Mouse (Mus musculus) neural tube, embryonic 11.5 days (tissue): Measurements from ENCODE around the gene Aprt. TPM values are rescaled to one million over a fixed set of nuclear protein-coding genes. Genes with fewer than 3 reads are reported as not detected.

ENCODE experiments used
- ATAC-seq: fragments of 200-750 bp; cut with Nextera tagmentation; 2 replicates; pipeline ENCODE4 v1.8.0; 2017; ENCODE audit warnings: moderate number of reproducible peaks, mild to moderate bottlenecking, moderate TSS enrichment, moderate library complexity; ENCODE audit not compliant: insufficient read depth, low FRiP score, low TSS enrichment
- DNase-seq: peaks from one replicate; pipeline ENCODE4 v3.0.0-alpha.2; 2015; ENCODE audit warnings: low spot score
- H3K27ac ChIP-seq: fragments of 300-500 bp; sonication (generic); 2 replicates; pipeline ENCODE4 v1.5.1; 2014; ENCODE audit warnings: low read depth, mild to moderate bottlenecking, low read length
- H3K27me3 ChIP-seq: fragments of 300-500 bp; sonication (generic); 2 replicates; pipeline ENCODE4 v1.6.1; 2014; ENCODE audit warnings: mild to moderate bottlenecking, low read length, mixed read lengths; ENCODE audit not compliant: control insufficient read depth, insufficient read depth
- H3K36me3 ChIP-seq: fragments of 300-500 bp; sonication (generic); 2 replicates; pipeline ENCODE4 v1.6.1; 2014; ENCODE audit warnings: mild to moderate bottlenecking, low read length, moderate library complexity, mixed read lengths; ENCODE audit not compliant: control insufficient read depth, insufficient read depth
- H3K4me1 ChIP-seq: fragments of 300-500 bp; sonication (generic); 2 replicates; pipeline ENCODE4 v1.6.1; 2014; ENCODE audit warnings: low read length, mixed read lengths; ENCODE audit not compliant: control insufficient read depth, insufficient read depth
- H3K4me2 ChIP-seq: fragments of 300-500 bp; sonication (generic); 2 replicates; pipeline ENCODE4 v1.6.1; 2014; ENCODE audit warnings: low read depth, mild to moderate bottlenecking, moderate library complexity
- H3K4me3 ChIP-seq: fragments of 300-500 bp; sonication (generic); 2 replicates; pipeline ENCODE4 v1.5.1; 2014; ENCODE audit warnings: low read depth, low read length
- H3K9ac ChIP-seq: fragments of 300-500 bp; sonication (generic); 2 replicates; pipeline ENCODE4 v1.6.1; 2014; ENCODE audit warnings: mild to moderate bottlenecking, low read length
- H3K9me3 ChIP-seq: fragments of 300-500 bp; sonication (generic); 2 replicates; pipeline ENCODE4 v1.6.1; 2016; ENCODE audit warnings: low read length; ENCODE audit not compliant: control insufficient read depth
- WGBS: fragments of 180-500 bp; shearing (Covaris S2); extraction: QIAGEN DNeasy Blood & Tissue Kit; methylation state at CpG from one replicate; pipeline ENCODE4 v1.1.7; 2014; 5-methylcytosine and 5-hydroxymethylcytosine counted together
- polyA plus RNA-seq: library from polyadenylated mRNA; unstranded; fragments of >200 nt; fragmentation: Nextera tagmentation; extraction: Ambion mirVana; gene quantifications from 2 replicates; pipeline ENCODE4 v1.2.1, GENCODE M21; 2014

Aprt gene
- polyA plus RNA-seq, 1 experiment from 2014 or later = 243 TPM

- no peak overlapping the region for H3K27ac ChIP-seq
- no peak overlapping the region for H3K4me2 ChIP-seq
- peaks cover 23% of the 10 kb centered on the region for H3K36me3 ChIP-seq
- no peaks in the 10 kb centered on the region for H3K9me3 ChIP-seq
- WGBS = 93% methylated on average over 17 of the region's 17 CpGs
- ATAC-seq = no peak
- H3K4me3 ChIP-seq = no peak overlapping the region
- DNase-seq = no peak
- H3K4me1 ChIP-seq = peaks cover 30% of the 10 kb centered on the region
- H3K9ac ChIP-seq = no peak overlapping the region
- H3K27me3 ChIP-seq = no peaks in the 10 kb centered on the region
Measured at GRCm38 (mm10) chr8:122571750-122572267, 4.9 kb downstream of the Aprt start.

DNA sequence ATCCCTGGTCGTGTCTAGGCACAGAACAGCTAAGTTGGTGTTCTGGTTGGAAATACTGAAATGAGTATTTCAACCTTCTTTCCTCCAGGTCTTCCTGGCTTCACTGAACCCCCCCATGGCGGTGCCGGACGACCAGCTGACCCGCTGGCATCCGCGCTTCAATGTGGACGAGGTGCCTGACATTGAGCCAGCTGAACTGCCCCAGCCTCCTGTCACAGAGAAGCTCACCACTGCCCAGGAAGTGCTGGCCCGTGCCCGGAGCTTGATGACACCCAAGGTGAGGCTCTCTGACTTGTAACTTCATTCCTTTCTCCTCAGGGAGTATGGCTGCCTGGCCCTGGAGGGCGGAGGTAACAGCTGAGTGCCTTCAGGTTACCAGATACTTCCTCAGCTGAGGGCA lies 5.6 kb downstream of the Aprt start:
- no peak for DNase-seq
- 95% methylated on average over 11 of the region's 11 CpGs for WGBS
- Histone ChIP-seq H3K4me1 (peaks cover 32% of the 10 kb centered on the region), H3K4me2 (no peak overlapping the region), H3K27ac (no peak overlapping the region), H3K9me3 (no peaks in the 10 kb centered on the region), H3K9ac (no peak overlapping the region), H3K27me3 (no peaks in the 10 kb centered on the region), H3K36me3 (peaks cover 23% of the 10 kb centered on the region), H3K4me3 (0 out of 2 replicates have a peak overlapping the region, but pooled peaks have one; percentile 6)
- ATAC-seq = no peak

- no peak for DNase-seq
- Histone ChIP-seq H3K36me3 (peaks cover 23% of the 10 kb centered on the region), H3K4me2 (no peak overlapping the region), H3K4me3 (no peak overlapping the region), H3K9me3 (no peaks in the 10 kb centered on the region), H3K27me3 (no peaks in the 10 kb centered on the region), H3K4me1 (peaks cover 23% of the 10 kb centered on the region), H3K27ac (no peak overlapping the region), H3K9ac (no peak overlapping the region)
- no peak for ATAC-seq
- WGBS = 98% methylated on average over 16 of the region's 16 CpGs
Measured at GRCm38 (mm10) chr8:122569996-122570395, 6.7 kb downstream of the Aprt start.

- H3K27ac ChIP-seq = no peak overlapping the region
- peaks cover 20% of the 10 kb centered on the region for H3K4me1 ChIP-seq
- DNase-seq (no peak), ATAC-seq (no peak)
- peak overlapping the region; percentile 94 for H3K4me3 ChIP-seq
- no peaks in the 10 kb centered on the region for H3K27me3 ChIP-seq
- peak overlapping the region; percentile 88 for H3K4me2 ChIP-seq
- 69% methylated on average over 9 of the region's 9 CpGs for WGBS
- no peaks in the 10 kb centered on the region for H3K9me3 ChIP-seq
- H3K36me3 ChIP-seq = peaks cover 23% of the 10 kb centered on the region
- peak overlapping the region; percentile 85 for H3K9ac ChIP-seq
Measured at GRCm38 (mm10) chr8:122569329-122569728, 7.4 kb downstream of the Aprt start.

- WGBS = 10% methylated on average over 10 of the region's 10 CpGs
- DNase-seq (no peak), ATAC-seq (no peak)
- no peak overlapping the region for H3K27ac ChIP-seq
- peaks cover 23% of the 10 kb centered on the region for H3K36me3 ChIP-seq
- peaks cover 20% of the 10 kb centered on the region for H3K4me1 ChIP-seq
- H3K27me3 ChIP-seq = no peaks in the 10 kb centered on the region
- H3K4me3 ChIP-seq = peak overlapping the region; percentile 94
- H3K9me3 ChIP-seq = no peaks in the 10 kb centered on the region
- peak overlapping the region; percentile 85 for H3K9ac ChIP-seq
- peak overlapping the region; percentile 88 for H3K4me2 ChIP-seq
Measured at GRCm38 (mm10) chr8:122568881-122569309, 7.8 kb downstream of the Aprt start.

DNA sequence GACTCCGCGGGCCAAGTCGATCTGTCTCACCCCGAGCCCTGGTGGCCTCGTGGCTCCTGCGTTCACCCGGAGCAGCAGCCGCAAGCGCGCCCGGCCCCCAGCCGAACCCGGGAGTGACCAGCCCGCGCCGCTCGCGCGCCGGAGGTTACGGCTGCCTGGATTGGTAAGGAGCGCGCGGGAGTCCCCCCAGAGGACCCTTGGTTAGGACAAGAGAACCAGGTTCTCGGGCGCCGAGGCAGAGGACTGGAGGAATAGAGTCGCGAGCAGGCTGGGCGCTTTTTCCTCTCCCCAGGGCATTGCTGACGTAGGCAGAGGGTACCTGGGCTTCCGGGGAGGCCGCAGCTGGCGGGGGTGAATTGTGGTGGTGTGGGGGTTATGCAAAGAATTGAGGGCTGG lies 8.6 kb downstream of the Aprt start:
- Histone ChIP-seq H3K36me3 (peaks cover 23% of the 10 kb centered on the region), H3K9ac (peak overlapping the region; percentile 85), H3K27ac (peak overlapping the region; percentile 76; the same call in 1 of the 2 replicates), H3K4me2 (peak overlapping the region; percentile 88), H3K27me3 (no peaks in the 10 kb centered on the region), H3K4me3 (peak overlapping the region; percentile 94), H3K4me1 (peaks cover 20% of the 10 kb centered on the region), H3K9me3 (no peaks in the 10 kb centered on the region)
- DNase-seq (no peak), ATAC-seq (peak; percentile 51)
- 0% methylated on average over 34 of the region's 34 CpGs for WGBS

GRCm38 (mm10) chr8:122567361-122568108 lies 9.2 kb downstream of the Aprt start, which contains the start of gene Cdt1:
Gene Cdt1, plus strand, starts transcription at chr8:122568015.
- peaks cover 20% of the 10 kb centered on the region for H3K4me1 ChIP-seq
- peaks cover 21% of the 10 kb centered on the region for H3K36me3 ChIP-seq
- no peaks in the 10 kb centered on the region for H3K27me3 ChIP-seq
- peak; percentile 89 for ATAC-seq
- peak within 1 kb of the TSS; percentile 85 for H3K9ac ChIP-seq
- DNase-seq = peak; percentile 98
- WGBS = under 1% methylated on average over 62 of the region's 62 CpGs
- peak within 1 kb of the TSS; percentile 88 for H3K4me2 ChIP-seq
- H3K27ac ChIP-seq = peak within 1 kb of the TSS; percentile 90
- H3K9me3 ChIP-seq = no peaks in the 10 kb centered on the region
- H3K4me3 ChIP-seq = peak within 1 kb of the TSS; percentile 94

DNA sequence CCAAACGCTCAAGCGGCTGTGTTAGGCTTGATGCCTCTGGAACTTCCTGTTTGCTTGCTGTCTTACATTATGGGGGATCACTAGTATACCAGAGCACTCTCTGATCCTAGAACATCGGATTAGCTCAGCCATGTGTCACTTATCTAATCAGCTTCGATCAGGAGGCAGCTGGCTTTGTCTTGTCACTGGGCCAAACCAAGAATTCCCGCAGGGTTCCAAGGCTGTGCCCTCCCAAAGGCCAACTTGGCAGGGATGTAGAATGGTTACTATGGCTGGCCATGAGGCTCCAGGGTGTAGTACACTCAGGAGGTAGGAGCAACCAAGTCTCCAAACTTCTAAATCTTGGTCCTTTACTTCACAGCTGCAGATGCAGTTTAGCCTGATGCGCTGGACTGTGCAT lies 9.9 kb downstream of the Aprt start:
- 60% methylated on average over 6 of the region's 6 CpGs for WGBS
- H3K4me1 ChIP-seq = peaks cover 20% of the 10 kb centered on the region
- H3K9ac ChIP-seq = peak overlapping the region; percentile 85
- H3K9me3 ChIP-seq = no peaks in the 10 kb centered on the region
- H3K4me2 ChIP-seq = peak overlapping the region; percentile 88
- H3K4me3 ChIP-seq = peak overlapping the region; percentile 94
- peak; percentile 4; the same call in 1 of the 2 replicates for ATAC-seq
- no peaks in the 10 kb centered on the region for H3K27me3 ChIP-seq
- no peak for DNase-seq
- H3K36me3 ChIP-seq = peaks cover 15% of the 10 kb centered on the region
- peak overlapping the region; percentile 90 for H3K27ac ChIP-seq
